Mouse (Mus musculus): ENCODE results near the gene Wbp2nl. TPM values are rescaled to one million over a fixed set of nuclear protein-coding genes. Genes with fewer than 3 reads are reported as not detected.

The Wbp2nl gene
- polyA plus RNA-seq, 1 experiment from 2014 or later, result not detected

GRCm38 (mm10) chr15:82317839-82318238 is 19.1 kb downstream of the Wbp2nl start:
- ATAC-seq (ENCODE audit: insufficient number of reproducible peaks, low FRiP score, low TSS enrichment, low read depth), result no peak
- no peak overlapping the region for H3K9ac ChIP-seq
- no peaks in the 10 kb centered on the region for H3K4me1 ChIP-seq
- WGBS, result 75% methylated on average over 6 of the region's 6 CpGs
- no peaks in the 10 kb centered on the region for H3K9me3 ChIP-seq (replicated peaks)
- H3K27me3 ChIP-seq, result no peaks in the 10 kb centered on the region
- no peak overlapping the region for H3K4me2 ChIP-seq (replicated peaks)
- no peaks in the 10 kb centered on the region for H3K36me3 ChIP-seq
- no peak overlapping the region for H3K4me3 ChIP-seq (replicated peaks)
- no peak overlapping the region for H3K27ac ChIP-seq (replicated peaks)

GRCm38 (mm10) chr15:82319613-82320012 is 20.9 kb downstream of the Wbp2nl start:
- no peak overlapping the region for H3K27ac ChIP-seq (replicated peaks)

GRCm38 (mm10) chr15:82322195-82322594 is 23.4 kb downstream of the Wbp2nl start:
- no peak for ATAC-seq (ENCODE audit: insufficient number of reproducible peaks, low FRiP score, low TSS enrichment, low read depth)
- 50% methylated on average over 8 of the region's 8 CpGs for WGBS

More at GRCm38 (mm10) chr15:82319613-82320012, 20.9 kb downstream of the Wbp2nl start:
- Histone ChIP-seq H3K4me2 (replicated peaks) (no peak overlapping the region), H3K9ac (no peak overlapping the region), H3K4me1 (0 out of 2 replicates have a peak, but pooled peaks cover 4% of the 10 kb centered on the region), H3K36me3 (no peaks in the 10 kb centered on the region), H3K9me3 (replicated peaks) (no peaks in the 10 kb centered on the region), H3K4me3 (replicated peaks) (no peak overlapping the region), H3K27me3 (no peaks in the 10 kb centered on the region)
- WGBS, result 32% methylated on average over 1 of the region's 1 CpGs
- ATAC-seq (ENCODE audit: insufficient number of reproducible peaks, low FRiP score, low TSS enrichment, low read depth), result no peak

GRCm38 (mm10) chr15:82325382-82325781 is 26.6 kb downstream of the Wbp2nl start:
- H3K4me2 ChIP-seq (replicated peaks), result no peak overlapping the region
- 58% methylated on average over 2 of the region's 2 CpGs for WGBS
- no peak for ATAC-seq (ENCODE audit: insufficient number of reproducible peaks, low FRiP score, low TSS enrichment, low read depth)
- H3K36me3 ChIP-seq, result peaks cover 14% of the 10 kb centered on the region
- H3K9me3 ChIP-seq (replicated peaks), result no peaks in the 10 kb centered on the region
- no peaks in the 10 kb centered on the region for H3K27me3 ChIP-seq
- 0 out of 2 replicates have a peak, but pooled peaks cover 4% of the 10 kb centered on the region for H3K4me1 ChIP-seq
- no peak overlapping the region for H3K9ac ChIP-seq
- no peak overlapping the region for H3K27ac ChIP-seq (replicated peaks)
- no peak overlapping the region for H3K4me3 ChIP-seq (replicated peaks)

More at GRCm38 (mm10) chr15:82322195-82322594, 23.4 kb downstream of the Wbp2nl start:
- Histone ChIP-seq H3K4me2 (replicated peaks) (no peak overlapping the region), H3K36me3 (no peaks in the 10 kb centered on the region), H3K4me1 (0 out of 2 replicates have a peak, but pooled peaks cover 4% of the 10 kb centered on the region), H3K27ac (replicated peaks) (no peak overlapping the region), H3K9me3 (replicated peaks) (no peaks in the 10 kb centered on the region), H3K9ac (no peak overlapping the region), H3K4me3 (replicated peaks) (no peak overlapping the region), H3K27me3 (no peaks in the 10 kb centered on the region)

- Histone ChIP-seq H3K27me3 (no peaks in the 10 kb centered on the region), H3K4me1 (peaks cover 26% of the 10 kb centered on the region), H3K27ac (replicated peaks) (no peak overlapping the region), H3K4me3 (replicated peaks) (no peak overlapping the region), H3K36me3 (peaks cover 46% of the 10 kb centered on the region), H3K9me3 (replicated peaks) (no peaks in the 10 kb centered on the region), H3K9ac (no peak overlapping the region), H3K4me2 (replicated peaks) (no peak overlapping the region)
- ATAC-seq (ENCODE audit: insufficient number of reproducible peaks, low FRiP score, low TSS enrichment, low read depth), result no peak
- WGBS, result 97% methylated on average over 4 of the region's 4 CpGs
These were observed 36.4 kb downstream of the Wbp2nl start for GRCm38 (mm10) chr15:82335194-82335593.

GRCm38 (mm10) chr15:82336629-82337028 is 37.9 kb downstream of the Wbp2nl start:
- Histone ChIP-seq H3K27ac (replicated peaks) (no peak overlapping the region), H3K27me3 (no peaks in the 10 kb centered on the region), H3K9me3 (replicated peaks) (no peaks in the 10 kb centered on the region), H3K9ac (no peak overlapping the region), H3K4me1 (peaks cover 40% of the 10 kb centered on the region), H3K4me3 (replicated peaks) (no peak overlapping the region), H3K36me3 (peaks cover 36% of the 10 kb centered on the region), H3K4me2 (replicated peaks) (no peak overlapping the region)
- no peak for ATAC-seq (ENCODE audit: insufficient number of reproducible peaks, low FRiP score, low TSS enrichment, low read depth)
- 70% methylated on average over 12 of the region's 12 CpGs for WGBS

GRCm38 (mm10) chr15:82337875-82338274 is 39.1 kb downstream of the Wbp2nl start:
- H3K9me3 ChIP-seq (replicated peaks), result no peaks in the 10 kb centered on the region
- peaks cover 47% of the 10 kb centered on the region for H3K4me1 ChIP-seq
- H3K4me3 ChIP-seq (replicated peaks), result peak overlapping the region; percentile 70
- peak overlapping the region; percentile 76; the same call in 1 of the 2 replicates for H3K27ac ChIP-seq (replicated peaks)
- peak overlapping the region; percentile 70 for H3K4me2 ChIP-seq (replicated peaks)
- no peak for ATAC-seq (ENCODE audit: insufficient number of reproducible peaks, low FRiP score, low TSS enrichment, low read depth)
- H3K36me3 ChIP-seq, result peaks cover 29% of the 10 kb centered on the region
- no peaks in the 10 kb centered on the region for H3K27me3 ChIP-seq
- peak overlapping the region; percentile 54 for H3K9ac ChIP-seq
- WGBS, result 27% methylated on average over 4 of the region's 4 CpGs

GRCm38 (mm10) chr15:82338593-82339112 is 39.9 kb downstream of the Wbp2nl start, which contains the start of the genes Naga, Pheta2 and Smdt1:
Naga (minus strand) TSS chr15:82338925.
Pheta2 (plus strand) TSS chr15:82338942.
Smdt1 (plus strand) TSS chr15:82338959.
- Histone ChIP-seq H3K4me2 (replicated peaks) (peak within 1 kb of the TSS; percentile 70), H3K27ac (replicated peaks) (peak within 1 kb of the TSS; percentile 85), H3K27me3 (no peaks in the 10 kb centered on the region), H3K9me3 (replicated peaks) (no peaks in the 10 kb centered on the region), H3K36me3 (peaks cover 33% of the 10 kb centered on the region), H3K9ac (peak within 1 kb of the TSS; percentile 54), H3K4me3 (replicated peaks) (peak within 1 kb of the TSS; percentile 70), H3K4me1 (peaks cover 47% of the 10 kb centered on the region)
- peak; percentile 86 for ATAC-seq (ENCODE audit: insufficient number of reproducible peaks, low FRiP score, low TSS enrichment, low read depth)
- under 1% methylated on average over 41 of the region's 41 CpGs for WGBS

GRCm38 (mm10) chr15:82339150-82339549 is 40.4 kb downstream of the Wbp2nl start:
- no peak for ATAC-seq (ENCODE audit: insufficient number of reproducible peaks, low FRiP score, low TSS enrichment, low read depth)
- H3K27me3 ChIP-seq, result no peaks in the 10 kb centered on the region
- H3K27ac ChIP-seq (replicated peaks), result peak overlapping the region; percentile 85
- peaks cover 47% of the 10 kb centered on the region for H3K4me1 ChIP-seq
- peak overlapping the region; percentile 54 for H3K9ac ChIP-seq
- 53% methylated on average over 10 of the region's 10 CpGs for WGBS
- peak overlapping the region; percentile 70 for H3K4me2 ChIP-seq (replicated peaks)
- no peaks in the 10 kb centered on the region for H3K9me3 ChIP-seq (replicated peaks)
- H3K36me3 ChIP-seq, result peaks cover 30% of the 10 kb centered on the region
- H3K4me3 ChIP-seq (replicated peaks), result peak overlapping the region; percentile 70

- Histone ChIP-seq H3K9ac (no peak overlapping the region), H3K36me3 (peaks cover 24% of the 10 kb centered on the region), H3K4me3 (replicated peaks) (no peak overlapping the region), H3K27ac (replicated peaks) (peak overlapping the region; percentile 85), H3K4me2 (replicated peaks) (no peak overlapping the region), H3K27me3 (no peaks in the 10 kb centered on the region), H3K9me3 (replicated peaks) (no peaks in the 10 kb centered on the region), H3K4me1 (peaks cover 47% of the 10 kb centered on the region)
- no peak for ATAC-seq (ENCODE audit: insufficient number of reproducible peaks, low FRiP score, low TSS enrichment, low read depth)
- WGBS, result 71% methylated on average over 8 of the region's 8 CpGs
These were observed 41.0 kb downstream of the Wbp2nl start for GRCm38 (mm10) chr15:82339634-82340254.

GRCm38 (mm10) chr15:82340414-82341035 is 41.8 kb downstream of the Wbp2nl start:
- H3K4me3 ChIP-seq (replicated peaks), result peak overlapping the region; percentile 59
- ATAC-seq (ENCODE audit: insufficient number of reproducible peaks, low FRiP score, low TSS enrichment, low read depth), result no peak
- no peaks in the 10 kb centered on the region for H3K27me3 ChIP-seq
- H3K4me1 ChIP-seq, result peaks cover 47% of the 10 kb centered on the region
- WGBS, result 39% methylated on average over 21 of the region's 21 CpGs
- H3K27ac ChIP-seq (replicated peaks), result peak overlapping the region; percentile 85
- H3K9me3 ChIP-seq (replicated peaks), result no peaks in the 10 kb centered on the region
- peak overlapping the region; percentile 72 for H3K4me2 ChIP-seq (replicated peaks)
- H3K9ac ChIP-seq, result peak overlapping the region; percentile 68
- H3K36me3 ChIP-seq, result peaks cover 17% of the 10 kb centered on the region; the same call in 1 of the 2 replicates
